Mouse (Mus musculus) adrenal gland, adult 18-20 months (tissue): ENCODE measurements at regions not wholly inside any gene's neighbourhood (a gene's known extent, or its start where the extent isn't known, plus 50 kb on each side); places are given as distances from the start of the nearest gene placed in this dataset.

Experiments used
- DNase-seq, 2 experiments: peaks; one replicate each; pipeline ENCODE4 v3.0.0; 2021 to 2022; ENCODE audit warnings: low spot score in 2 of 2

DNA sequence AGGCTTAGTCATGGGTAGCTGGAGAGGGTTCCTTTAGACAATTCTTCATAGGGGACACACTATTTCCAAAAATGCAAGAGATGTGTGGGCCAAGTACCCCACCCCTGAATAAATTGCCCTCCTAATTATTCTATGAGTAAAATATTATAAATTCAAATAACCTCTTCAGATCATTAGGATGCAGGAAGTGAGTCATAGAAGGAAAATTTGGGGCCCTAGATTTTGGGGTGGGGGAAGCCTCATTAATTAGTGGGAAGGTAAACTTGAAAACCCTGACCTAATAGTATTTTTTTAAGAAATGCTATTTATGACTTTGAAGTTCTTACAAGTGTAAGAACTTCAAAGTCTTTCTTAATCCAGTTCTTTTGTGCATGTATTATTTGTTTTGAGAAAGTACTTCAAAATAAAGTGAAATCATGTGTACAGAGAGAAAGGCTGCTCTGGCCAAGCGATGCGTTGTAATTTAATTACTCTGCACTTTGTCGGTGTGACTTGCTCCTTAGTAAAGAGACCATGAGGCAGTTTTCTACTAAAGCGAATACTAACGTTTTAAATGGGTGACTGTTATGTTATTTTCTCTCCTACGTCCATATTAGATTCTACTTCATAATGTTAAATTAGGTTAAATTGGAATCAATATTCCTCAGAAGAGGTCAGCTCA is 200.6 kb downstream of the Tgfb2 start:
- DNase-seq, result no peak

GRCm38 (mm10) chr1:186501726-186502125 is 204.1 kb downstream of the Tgfb2 start:
- DNase-seq, result no peak

- DNase-seq, result no peak
These were observed 207.9 kb downstream of the Tgfb2 start for GRCm38 (mm10) chr1:186497872-186498271.

DNA sequence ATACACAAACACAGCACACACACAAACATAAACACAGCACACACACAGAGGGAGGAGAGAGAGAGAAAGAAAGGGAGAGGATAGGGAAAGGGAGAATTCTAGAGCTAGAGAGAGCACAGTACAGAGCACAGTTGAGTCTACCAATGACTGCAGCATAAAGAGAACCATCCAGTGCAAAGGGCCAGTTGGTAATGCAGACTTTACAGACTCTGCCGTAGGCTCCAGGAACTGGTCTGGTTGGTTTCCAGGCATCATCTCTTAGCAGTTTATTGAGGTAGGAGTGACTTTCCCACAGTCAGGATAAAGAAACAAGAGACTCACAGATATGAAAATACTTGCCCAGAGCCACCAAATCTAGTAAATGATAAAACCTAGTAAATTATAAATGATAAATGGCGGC is 208.5 kb downstream of the Tgfb2 start:
- DNase-seq, result no peak

GRCm38 (mm10) chr1:186494411-186494783 is 211.4 kb downstream of the Tgfb2 start:
- DNase-seq, result no peak

DNA sequence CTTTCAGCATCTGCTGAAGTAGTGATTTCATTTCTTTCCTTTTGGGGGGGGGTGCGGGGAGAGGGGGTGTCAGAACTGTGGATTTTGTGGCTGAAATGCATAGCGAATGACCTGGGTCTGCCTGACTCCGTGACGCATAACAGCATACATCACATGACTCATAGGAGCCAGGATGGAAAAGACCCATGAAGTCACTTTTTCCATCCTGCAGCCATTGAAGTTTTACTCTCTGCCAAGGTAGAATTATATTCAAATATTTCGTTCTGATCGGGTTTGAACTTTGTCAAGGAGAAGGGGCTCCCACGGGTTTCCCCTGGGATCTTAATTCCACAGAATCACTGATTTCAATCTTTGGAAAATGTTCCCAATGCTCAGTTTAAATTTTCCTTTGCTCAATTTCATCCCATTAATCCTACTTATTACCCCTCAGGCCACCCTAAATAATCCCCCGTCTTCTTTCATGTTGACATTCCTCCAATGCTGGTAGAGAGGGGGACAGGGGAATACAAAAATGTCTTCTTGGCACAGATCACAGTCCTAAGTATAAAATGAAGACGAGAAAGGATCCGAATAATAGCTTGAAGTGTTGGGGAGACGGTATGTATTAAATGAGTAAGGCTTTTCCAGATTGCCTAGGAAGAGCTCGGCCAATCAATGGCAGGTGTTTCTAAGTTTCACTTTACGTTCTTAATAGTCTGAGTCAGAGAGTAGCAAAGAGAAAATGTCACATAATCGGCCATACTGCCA is 212.0 kb downstream of the Tgfb2 start:
- no peak for DNase-seq

DNA sequence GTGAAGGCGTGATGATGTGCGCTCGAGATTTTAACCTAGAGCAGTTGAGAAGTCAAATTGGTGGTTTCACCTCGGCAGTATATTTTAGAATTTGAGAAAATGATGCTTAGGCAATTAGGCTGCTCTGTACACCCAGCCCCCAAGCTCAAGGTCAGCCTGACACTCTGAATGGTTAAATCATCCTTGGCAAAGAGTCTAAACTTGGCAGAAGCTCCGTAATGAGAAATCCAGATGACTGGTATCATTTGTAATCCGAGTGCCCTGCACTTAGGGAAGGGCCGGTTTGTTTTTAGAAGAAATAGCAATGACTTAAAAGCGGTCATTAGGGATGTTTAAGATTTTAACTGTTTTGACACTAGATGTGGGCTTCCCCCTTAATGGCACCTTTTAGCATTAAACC is 223.6 kb downstream of the Tgfb2 start:
- peak in 1 of 2 experiments; percentile 10 for DNase-seq

DNA sequence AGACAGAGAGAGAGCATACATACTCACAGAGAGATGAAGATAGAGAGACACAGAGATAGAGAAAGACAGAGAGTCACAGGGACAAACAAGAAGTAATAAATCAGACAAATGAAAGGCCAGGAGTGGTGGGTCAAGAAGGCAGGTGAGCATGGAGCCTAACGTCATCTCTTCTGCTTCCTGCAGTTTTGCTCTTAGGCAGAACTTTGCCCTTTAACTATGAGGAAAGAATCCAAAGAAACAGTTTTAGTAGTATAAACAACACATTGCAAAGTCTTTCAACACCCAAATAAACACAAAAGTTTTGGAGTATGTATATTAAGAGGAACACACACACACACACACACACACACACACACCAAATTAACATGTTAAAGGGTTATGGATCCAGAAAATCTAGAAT is 225.8 kb downstream of the Tgfb2 start:
- no peak for DNase-seq

GRCm38 (mm10) chr1:186478428-186479238 is 227.2 kb downstream of the Tgfb2 start:
- DNase-seq, result no peak

DNA sequence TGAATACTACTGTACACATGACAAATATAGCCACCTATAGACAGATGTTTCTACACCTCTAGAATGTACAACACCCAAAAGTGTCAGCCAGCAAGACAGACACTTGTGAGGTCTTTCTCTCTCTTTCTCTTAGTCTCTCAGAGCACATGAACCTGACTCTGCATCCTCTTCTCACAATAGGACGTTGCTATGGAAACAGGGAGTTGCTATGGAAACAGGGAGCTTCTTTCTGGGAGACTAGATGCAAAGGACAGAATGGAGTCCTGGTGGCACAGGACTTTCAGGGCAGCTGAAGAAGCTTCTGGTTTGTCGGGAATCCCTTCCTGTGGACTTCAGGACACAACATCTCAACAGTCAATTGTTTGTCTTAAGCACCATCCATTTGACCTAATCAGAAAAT is 230.9 kb downstream of the Tgfb2 start:
- no peak for DNase-seq

- DNase-seq, result no peak
These were observed 231.4 kb downstream of the Tgfb2 start for GRCm38 (mm10) chr1:186474385-186474784.

- no peak for DNase-seq
These were observed 232.8 kb downstream of the Tgfb2 start for GRCm38 (mm10) chr1:186472955-186473354.

DNA sequence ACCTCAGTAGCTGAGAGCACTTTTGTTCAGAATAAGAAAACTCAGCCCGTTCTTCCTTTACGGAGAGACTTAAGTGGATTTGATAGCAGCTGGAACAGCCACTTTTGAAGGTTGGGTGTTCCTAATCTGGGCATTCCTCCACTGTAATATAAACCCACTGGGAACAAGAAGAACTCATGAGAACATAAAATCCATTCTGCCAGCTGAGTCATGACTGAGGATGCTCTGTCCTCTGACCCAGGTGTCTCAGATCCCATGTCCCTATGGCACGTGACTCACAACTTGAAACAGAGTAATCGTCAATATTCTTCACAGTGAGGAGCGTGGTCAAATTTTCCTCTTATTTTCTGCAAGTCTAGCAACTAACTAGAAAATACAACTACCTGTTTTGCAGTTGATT is 240.3 kb downstream of the Tgfb2 start:
- DNase-seq, result no peak

DNA sequence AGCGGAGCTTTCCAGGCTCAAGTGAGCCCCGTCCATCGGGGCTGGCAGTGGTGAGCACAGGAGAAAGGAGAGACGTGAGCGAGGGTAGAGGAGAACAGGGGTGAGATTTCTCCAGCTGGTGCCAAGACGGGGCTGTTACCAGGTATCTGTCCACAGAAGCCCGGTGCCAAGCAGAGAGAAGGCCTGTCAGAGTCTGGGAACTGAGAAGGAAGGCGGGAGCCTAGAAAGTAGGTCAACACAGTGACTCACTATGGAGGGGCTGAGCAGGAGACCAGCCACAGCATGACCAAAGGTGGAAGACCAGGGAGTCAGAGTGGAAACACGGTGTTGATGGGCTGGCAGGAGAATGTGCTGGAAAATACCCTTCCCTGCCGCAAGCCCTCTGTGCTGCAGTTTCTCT is 245.0 kb downstream of the Tgfb2 start:
- peak in 1 of 2 experiments; percentile 8 for DNase-seq

DNA sequence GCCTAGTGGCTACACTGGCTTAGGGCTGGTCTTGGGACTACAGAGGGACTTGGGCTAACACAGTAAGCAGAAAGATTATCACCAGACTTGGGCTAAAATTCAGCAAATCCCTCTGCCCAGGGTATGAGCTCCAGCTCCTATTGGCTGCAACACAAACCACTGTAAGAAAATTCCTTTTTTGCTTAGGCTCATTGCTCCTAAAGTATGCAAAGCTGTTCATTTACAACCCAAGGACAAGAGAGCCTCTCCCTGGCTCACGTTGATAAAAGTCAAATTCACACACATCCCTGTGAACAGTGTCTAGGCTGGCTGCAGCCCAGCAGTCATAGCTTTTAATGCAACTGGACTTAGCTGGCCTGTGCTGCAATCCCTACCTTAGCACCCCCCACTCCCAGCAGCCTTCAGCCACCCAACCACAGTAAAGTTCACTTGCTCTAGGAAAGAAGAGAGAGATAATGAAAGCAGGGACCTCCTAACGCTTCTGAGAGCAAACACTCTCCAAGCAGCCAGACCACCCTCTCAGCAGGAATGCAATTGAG is 247.6 kb downstream of the Tgfb2 start:
- DNase-seq, result no peak

GRCm38 (mm10) chr1:186457098-186457497 is 248.7 kb downstream of the Tgfb2 start:
- no peak for DNase-seq

- no peak for DNase-seq
These were observed 249.7 kb downstream of the Tgfb2 start for GRCm38 (mm10) chr1:186456131-186456530.

DNA sequence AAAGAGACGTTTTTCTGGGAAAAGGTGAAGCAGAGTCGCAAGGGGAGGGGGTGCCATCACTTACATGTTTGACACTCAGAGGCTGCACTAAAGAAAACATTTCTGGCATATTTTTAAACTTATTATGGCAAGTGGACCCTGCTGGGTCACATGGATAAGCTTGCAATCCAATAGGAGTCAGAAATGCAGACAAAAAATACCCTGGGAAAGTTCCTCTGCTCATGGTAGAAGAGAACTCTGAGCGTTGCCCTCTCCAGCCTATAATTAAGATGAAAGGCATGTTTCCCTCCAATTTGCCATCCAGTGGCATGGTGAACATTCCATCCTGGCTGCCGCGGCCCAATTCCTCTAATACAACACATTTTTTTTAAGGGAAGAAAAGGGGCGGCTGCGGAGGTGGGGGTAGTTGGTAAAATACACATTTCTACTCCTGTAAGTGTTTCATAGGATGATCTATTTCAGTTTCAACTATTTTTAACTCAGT is 250.6 kb downstream of the Tgfb2 start:
- no peak for DNase-seq

DNA sequence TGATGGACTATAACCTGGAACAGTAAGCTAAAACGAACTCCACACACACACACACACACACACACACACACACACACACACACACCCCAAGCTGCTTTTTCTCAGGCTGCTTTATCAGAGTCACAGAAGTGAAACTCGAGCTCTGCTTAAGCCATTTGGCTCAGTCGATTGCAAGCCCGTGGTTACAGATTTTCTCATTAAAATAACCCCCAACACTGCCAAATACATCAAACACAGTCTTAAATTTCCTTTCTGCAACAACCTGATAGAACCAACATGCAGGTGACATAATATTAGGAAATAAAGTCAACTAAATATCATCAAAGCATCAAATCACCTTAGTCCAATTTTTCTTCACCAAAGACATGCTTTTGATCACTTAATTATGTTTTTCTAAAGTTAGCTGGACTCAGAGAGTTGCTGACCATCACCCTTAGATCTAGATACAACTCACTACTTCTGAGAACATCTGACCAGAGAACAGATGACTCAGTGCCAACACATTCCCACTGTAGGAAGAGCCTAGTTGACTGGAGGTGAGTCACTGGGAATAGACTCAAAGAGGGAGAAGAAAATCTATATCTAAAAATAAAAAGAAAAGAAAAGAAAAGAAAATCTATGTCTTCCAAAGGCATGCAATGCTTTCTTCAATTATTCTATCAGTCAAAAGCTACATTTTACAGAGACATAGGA is 251.2 kb downstream of the Tgfb2 start:
- no peak for DNase-seq

- peak in 1 of 2 experiments; percentile 3 for DNase-seq
These were observed 256.7 kb downstream of the Tgfb2 start for GRCm38 (mm10) chr1:186448841-186449650.
